Mouse (Mus musculus): ENCODE results near the gene Hist1h3i. TPM values are rescaled to one million over a fixed set of nuclear protein-coding genes. Genes with fewer than 3 reads are reported as not detected.
"Not testable (repeated sequence)": the region's sequence is repeated elsewhere in the genome, so short reads cannot be mapped to it uniquely, and the experiment has no call there.

Gene Hist1h3i
- total RNA-seq (2021) = 10 to 100 TPM; 10.2 to 11.2 TPM
- long read RNA-seq, experiment 1 = 0 reads
- long read RNA-seq, experiment 2 = 0 reads

DNA sequence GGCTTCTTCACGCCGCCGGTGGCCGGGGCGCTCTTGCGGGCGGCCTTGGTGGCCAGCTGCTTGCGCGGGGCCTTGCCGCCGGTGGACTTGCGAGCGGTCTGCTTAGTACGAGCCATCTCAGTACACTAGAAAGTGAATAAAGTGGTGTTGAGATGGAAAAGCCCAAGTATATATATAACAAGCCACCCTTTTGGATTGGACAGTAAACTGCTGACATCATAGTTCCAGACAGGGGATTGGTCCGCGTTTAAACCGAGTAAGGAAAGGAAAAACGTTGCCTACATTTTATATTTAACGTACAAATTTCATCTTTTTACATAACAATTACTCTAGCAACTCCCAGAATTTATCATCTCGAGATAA lies at the start of gene Hist1h3i:
TSS of gene Hist1h3i (minus strand) at position 116 of the 363 bp plus-strand sequence.
- peak; percentile 74 to 75 for DNase-seq

DNA sequence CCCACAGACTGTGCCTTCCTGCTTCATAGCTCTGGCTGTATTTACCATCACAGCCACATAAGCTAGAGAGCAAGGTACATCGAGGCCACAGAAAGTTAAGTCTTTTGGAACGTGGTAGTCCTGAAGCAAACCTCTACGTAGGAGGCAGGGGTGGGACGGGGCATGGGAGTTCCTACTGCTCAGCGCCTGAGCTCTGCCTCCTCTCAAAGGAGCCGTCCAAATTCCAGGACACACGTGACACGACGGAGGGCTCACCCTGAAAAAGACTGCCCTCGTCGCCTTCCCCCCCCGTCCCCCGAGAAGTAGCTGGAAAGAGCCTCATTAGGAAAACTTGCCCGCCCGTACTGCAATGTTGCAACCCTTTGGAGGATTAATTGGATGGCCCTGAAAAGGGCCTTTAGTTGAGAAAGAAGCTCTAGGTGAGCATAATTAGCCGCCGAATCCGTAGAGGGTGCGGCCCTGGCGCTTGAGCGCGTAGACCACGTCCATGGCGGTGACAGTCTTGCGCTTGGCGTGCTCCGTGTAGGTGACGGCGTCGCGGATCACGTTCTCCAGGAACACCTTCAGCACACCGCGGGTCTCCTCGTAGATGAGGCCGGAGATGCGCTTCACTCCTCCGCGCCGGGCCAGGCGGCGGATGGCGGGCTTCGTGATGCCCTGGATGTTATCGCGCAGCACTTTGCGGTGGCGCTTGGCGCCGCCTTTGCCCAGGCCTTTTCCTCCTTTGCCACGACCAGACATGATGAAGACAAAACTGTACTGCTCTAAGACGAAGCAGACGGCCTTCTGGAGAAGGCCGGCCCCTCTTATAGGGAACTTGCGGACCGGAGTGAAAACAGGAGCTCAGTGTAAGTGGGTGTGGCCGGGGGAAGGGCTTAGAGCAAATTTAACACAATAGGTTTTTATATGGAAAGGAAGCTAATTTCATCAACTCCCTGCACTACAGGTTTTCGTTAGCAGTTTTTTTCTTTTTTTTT lies 48.5 kb upstream of the Hist1h3i start, which contains the start of gene Hist1h4n:
TSS of gene Hist1h4n (minus strand) at position 779 of the 977 bp plus-strand sequence.
- DNase-seq = peak; percentile 45 to 47

DNA sequence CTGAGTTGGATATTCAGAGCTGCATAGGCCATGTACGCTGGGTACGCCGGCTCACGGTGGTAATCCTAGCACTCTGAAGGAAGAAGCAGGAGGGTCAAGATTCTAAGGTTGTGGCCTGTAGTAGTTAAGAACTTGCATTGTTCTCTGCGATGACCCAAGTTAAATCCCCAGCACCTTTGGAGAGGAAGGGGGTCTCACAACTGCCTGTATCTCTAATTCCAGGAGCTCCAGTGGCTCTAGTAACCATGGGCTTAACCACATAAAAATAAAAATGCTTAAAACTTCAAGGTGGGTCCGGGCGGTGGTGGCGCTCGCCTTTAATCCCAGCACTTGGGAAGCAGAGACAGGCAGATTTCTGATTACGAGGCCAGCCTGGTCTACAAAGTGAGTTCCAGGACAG lies 47.2 kb upstream of the Hist1h3i start:
- no peak for DNase-seq

DNA sequence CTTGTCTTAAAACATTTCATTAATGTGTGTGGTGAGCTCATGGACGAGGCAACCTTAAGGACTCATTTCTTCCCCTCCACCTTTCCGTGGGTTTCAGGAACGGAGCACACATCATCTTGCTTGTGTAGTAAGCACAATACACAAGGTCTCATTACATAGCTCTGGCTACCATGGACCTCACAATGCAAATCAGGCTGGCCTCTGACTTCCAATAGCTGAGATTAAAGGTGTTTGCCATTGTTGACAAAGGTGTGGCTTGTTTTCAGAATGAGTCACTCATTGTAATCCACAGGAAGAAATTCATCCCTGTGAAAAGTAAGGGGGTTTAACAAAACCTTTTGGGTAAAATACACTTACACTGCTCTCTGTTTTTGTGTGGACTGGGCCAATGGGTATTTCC lies 45.3 kb upstream of the Hist1h3i start:
- DNase-seq = no peak

DNA sequence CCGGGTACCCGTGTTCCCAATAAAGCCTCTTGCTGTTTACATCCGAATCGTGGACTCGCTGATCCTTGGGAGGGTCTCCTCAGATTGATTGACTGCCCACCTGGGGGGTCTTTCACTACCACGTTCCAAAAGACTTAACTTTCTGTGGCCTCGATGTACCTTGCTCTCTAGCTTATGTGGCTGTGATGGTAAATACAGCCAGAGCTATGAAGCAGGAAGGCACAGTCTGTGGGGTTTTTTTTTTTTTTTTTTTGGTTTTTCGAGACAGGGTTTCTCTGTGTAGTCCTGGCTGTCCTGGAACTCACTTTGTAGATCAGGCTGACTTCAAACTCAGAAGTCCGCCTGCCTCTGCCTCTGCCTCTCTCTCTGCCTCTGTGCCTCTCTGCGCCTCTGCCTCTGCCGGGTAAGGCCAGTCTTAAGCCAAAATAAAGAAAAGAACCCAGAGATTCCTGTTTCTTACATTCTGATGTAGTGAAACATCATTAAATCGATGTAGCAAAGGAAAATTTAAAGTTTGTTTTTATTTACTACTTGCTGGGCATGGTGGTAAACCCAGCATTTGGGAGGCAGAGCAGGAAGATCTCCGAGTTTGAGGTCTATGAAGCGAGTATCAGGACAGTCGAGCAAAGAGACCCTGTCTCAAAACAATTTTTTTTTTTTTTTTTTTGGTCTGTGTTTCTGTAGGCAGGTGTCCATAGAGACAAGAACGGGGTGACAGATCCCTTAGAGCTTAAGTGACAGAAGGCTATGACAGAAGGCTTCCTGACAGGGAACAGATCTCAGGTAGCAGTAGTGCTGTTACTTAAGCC lies 37.1 kb upstream of the Hist1h3i start:
- DNase-seq = not testable (repeated sequence)

DNA sequence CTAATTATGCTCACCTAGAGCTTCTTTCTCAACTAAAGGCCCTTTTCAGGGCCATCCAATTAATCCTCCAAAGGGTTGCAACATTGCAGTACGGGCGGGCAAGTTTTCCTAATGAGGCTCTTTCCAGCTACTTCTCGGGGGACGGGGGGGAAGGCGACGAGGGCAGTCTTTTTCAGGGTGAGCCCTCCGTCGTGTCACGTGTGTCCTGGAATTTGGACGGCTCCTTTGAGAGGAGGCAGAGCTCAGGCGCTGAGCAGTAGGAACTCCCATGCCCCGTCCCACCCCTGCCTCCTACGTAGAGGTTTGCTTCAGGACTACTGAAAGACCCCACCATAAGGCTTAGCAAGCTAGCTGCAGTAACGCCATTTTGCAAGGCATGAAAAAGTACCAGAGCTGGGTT lies 28.9 kb upstream of the Hist1h3i start:
- not testable (repeated sequence) for DNase-seq

DNA sequence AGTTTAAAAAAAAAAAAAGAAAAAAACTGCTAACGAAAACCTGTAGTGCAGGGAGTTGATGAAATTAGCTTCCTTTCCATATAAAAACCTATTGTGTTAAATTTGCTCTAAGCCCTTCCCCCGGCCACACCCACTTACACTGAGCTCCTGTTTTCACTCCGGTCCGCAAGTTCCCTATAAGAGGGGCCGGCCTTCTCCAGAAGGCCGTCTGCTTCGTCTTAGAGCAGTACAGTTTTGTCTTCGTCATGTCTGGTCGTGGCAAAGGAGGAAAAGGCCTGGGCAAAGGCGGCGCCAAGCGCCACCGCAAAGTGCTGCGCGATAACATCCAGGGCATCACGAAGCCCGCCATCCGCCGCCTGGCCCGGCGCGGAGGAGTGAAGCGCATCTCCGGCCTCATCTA lies 28.4 kb upstream of the Hist1h3i start, which contains the start of gene Hist1h4m:
TSS of gene Hist1h4m (plus strand) at position 208 of the 400 bp plus-strand sequence.
- peak; percentile 61 to 68 for DNase-seq

DNA sequence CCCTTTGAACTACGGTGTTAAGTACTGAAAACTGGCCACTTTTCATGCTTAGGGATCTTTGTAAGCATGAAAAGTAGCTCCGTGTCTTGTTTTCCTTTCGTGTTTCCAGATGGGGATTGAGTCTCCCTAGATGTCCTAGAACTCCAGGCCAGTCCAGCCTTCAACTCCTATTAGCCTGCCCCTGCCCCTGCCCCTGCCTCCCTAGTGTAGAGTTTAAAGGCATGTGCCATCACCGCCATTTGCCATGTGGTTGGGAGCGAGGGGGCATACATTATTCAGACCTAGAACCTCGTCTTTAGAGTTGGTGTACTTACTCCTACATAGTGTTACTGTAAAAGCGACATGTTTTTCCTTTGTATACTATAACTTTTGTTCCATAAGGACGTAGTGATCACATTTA lies 27.9 kb upstream of the Hist1h3i start:
- DNase-seq = not testable (repeated sequence)

DNA sequence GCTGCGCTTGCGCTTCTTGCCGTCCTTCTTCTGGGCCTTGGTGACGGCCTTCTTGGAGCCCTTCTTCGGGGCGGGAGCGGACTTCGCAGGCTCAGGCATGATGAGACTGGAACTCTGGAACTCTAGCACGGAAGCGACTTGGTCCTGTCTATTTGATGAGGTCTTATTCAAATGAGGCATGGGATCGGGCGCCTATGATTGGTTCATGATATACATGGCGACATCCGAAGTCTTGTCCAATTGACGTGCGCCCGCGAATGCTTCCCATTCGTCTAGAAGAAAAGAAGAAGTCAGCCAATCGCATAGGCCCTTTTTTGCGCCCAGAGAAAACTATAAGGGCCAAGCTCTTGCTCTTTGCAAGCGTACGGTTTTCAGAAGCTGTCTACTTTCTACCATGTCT lies 26.9 kb upstream of the Hist1h3i start, which contains the start of the genes Hist1h2bq and Hist1h2ao:
TSS of gene Hist1h2bq (minus strand) at position 125 of the 400 bp plus-strand sequence.
TSS of gene Hist1h2ao (plus strand) at position 393 of the 400 bp plus-strand sequence.
- DNase-seq = not testable (repeated sequence)

DNA sequence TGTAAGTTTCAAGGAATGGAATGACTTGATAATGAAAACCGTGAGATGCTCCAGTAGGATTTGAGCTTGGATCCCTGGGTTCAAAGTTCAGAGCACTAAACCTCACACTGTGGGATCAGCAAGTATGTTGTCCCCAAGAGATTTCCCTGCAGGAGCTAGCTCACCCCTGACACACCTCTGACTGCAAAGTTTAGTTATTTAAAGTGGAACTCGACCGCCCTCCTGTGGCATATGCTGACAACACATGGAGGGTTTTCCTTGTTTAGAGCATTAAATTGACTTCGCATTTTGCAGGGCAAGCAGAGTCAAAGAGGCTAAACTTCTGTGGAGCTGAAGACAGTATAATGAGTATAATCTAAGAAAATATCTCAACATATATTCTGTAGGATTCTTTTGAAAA lies 19.9 kb upstream of the Hist1h3i start:
- not testable (repeated sequence) for DNase-seq

DNA sequence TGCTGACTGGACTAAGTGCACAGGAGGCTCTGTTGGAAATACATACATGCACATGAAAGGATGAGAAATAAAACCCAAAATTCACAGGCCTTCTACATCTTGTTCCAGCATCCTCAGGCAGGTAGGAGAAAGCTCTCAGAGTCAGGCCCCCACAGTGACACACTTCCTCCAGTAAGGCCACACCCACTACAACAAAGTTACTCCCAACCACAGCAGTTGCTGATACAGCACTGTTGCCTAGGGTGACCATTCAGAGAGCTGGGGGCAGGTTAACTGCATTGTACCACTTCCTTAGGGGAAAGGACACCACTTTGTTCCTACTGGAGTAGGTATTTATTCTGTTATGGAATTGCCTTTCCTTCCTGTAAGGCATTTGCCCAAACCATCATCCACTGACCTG lies 14.0 kb upstream of the Hist1h3i start:
- DNase-seq = not testable (repeated sequence)

DNA sequence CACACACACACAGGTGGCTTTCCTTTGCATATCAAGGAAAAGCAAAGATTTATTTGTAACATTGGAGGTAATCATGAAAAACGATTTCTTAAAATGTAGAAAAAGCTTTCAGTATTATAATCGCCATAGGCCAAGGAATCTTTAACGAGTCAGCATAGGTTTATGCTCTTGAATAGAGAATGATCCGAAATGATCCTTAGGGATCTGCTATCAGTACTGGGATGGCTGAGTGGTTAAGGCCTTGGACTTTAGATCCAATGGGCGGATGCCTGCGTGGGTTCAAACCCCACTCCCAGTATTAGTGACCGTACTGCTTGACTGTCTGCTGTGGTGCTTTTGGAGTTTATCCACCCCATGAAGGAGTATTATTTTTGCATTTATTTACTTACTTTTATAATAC lies 12.4 kb upstream of the Hist1h3i start:
- no peak for DNase-seq

DNA sequence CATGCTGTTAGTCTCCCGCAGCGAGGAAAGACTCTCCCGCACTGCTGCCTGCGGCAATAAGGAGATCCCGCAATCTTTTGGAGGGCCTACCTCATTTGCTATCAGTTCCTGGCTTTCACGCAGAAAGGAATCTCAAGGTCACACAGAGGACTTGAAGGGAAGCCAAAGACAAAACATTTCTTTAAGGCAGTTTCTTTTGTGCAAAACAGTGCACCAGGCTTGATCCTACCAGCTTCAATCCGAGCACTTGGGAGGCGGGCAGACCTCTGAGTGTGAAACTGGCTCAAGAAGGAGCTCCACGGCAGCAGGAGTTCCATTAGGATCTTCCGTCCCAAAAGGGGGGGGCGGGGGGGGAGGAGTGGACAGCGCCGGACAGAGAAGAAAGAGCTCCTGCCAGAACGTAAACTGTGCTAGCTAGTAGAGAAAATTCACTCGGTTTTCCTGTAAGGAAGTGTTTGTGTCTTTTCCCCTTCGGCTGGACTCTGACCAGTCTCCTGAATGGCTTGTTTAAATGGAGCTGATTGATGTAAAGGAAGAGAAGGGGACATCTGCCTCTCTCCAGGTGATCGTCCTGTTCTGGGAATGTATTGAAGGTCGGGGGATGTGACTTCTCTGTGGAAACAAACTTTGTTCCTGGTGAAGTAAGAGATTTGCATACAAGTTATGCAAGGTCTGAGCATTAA lies 7.6 kb upstream of the Hist1h3i start:
- no peak for DNase-seq

DNA sequence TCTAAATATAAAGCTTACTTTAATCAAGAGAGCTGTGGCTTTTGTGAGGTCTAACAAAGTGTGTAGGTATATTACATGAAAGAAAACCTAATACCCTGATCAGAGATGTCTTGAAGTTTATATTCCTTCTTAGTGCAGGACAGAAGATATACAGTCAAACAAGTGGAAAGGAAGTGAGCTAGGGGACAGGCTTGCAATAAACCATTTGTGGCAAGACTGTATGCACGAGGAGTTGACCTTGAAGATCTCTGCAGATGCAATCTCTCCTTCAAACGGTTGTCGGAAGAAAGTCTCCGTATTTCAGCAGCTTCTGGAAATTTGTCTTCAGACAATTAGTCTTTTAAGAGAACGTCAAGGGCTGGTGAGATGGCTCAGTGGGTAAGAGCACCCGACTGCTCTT lies 6.8 kb upstream of the Hist1h3i start:
- DNase-seq = no peak

DNA sequence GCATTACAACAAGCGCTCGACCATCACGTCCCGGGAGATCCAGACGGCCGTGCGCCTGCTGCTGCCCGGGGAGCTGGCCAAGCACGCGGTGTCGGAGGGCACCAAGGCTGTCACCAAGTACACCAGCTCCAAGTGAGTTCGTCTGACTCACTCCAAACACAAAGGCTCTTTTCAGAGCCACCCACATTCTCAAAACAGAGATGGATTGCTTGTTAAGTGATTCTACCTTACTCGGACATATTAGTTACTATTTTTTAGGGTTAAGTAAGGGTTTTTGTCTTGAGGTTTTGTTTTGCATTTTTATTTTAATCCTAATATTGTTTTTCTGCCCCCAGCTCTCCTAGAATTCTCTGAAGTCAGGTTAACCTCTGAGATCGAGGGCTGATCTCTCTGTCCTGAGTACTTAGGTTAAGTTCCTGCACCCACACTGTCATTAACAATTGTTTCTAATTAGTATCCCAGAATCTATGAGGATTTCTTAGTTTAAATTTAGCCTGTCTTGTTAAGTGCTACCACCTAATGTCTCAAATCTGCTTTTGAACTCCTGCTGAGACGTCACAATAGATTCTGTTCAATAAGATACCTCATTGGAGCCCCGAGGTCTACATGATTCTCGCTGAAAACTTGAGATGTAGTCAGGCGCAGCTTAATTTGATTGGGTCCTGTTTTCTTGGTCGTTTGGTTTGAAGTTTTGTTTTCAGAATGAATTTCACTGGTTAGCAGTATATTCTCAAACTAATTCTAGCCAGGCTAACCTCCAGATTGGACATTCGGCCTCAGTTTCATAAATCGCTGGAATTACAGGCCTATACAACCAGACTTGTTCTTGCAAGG lies 4.8 kb upstream of the Hist1h3i start:
- DNase-seq = no peak

DNA sequence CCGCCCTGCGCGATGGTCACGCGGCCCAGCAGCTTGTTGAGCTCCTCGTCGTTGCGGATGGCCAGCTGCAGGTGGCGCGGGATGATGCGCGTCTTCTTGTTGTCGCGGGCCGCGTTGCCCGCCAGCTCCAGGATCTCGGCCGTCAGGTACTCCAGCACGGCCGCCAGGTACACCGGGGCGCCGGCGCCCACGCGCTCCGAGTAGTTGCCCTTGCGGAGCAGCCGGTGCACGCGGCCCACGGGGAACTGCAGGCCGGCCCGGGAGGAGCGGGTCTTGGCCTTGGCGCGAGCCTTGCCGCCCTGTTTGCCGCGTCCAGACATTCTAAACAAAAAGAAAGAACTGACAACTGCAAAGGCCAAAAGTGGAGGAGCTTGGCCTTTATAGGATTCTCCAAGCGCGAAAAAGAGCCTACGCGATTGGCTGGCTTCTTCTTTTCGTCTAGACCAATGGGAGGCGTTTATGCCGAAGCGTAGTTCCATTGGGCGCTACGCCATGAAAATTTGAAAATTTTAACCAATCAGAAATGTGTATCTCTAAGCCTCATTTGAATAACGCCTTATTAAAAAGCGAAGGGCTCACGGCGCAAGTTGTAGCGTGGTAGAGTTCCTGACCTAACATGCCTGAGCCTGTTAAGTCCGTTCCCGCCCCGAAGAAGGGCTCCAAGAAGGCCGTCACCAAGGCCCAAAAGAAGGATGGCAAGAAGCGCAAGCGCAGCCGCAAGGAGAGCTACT lies 3.9 kb upstream of the Hist1h3i start, which contains the start of the genes Hist1h2an and Hist1h2bp:
TSS of gene Hist1h2an (minus strand) at position 320 of the 731 bp plus-strand sequence.
TSS of gene Hist1h2bp (plus strand) at position 563 of the 731 bp plus-strand sequence.
- peak; percentile 92 to 93 for DNase-seq

DNA sequence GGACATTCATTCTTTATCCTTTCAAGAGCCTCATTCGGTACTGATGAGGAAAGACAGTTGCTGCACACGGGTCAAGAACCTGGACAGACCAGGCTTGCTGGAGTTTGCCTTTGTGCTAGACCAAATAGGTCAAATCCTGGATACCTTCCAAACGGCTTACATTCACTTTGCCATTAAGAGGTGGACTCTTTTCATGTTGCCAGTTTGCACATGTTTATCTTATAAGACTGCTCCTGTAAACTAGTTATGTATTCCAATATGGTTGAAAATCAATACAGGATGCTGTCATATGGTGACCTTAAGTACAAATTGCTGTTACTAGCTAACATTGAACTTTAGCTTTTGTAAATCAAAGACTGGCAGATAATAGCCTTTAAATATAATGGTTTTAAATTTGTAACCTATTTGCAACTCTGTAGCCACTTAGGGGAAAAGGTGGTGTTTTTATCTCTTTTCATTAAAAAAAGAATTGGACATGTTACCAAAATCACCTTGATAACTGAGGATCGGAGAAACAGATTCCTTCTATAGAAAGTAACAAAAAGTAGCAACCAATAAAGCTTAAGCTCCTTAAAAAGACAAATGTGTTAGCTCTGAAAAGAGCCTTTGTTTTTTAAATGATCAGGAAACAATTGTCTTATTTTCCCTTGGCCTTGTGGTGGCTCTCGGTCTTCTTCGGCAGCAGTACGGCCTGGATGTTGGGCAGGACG lies 3.2 kb upstream of the Hist1h3i start:
- DNase-seq = no peak

DNA sequence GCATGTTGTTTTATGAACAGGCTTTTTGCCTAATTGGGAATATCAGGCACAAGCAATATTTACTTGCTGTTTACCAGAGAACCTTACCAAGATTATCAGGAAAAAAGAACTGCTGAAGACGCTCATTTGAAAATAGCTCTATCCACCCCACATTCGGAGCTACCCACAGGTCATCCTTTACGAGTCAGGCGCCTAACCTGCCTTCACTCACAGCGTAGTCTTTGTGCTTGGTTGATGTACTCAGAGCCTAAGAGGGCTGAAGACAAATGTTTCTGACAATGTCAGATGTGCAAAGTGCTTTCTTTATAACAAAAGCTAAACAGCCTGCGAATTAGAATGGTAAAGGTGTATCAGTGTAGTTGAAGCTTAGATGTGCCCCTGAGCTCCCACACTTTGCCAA lies 1.1 kb upstream of the Hist1h3i start:
- no peak for DNase-seq

DNA sequence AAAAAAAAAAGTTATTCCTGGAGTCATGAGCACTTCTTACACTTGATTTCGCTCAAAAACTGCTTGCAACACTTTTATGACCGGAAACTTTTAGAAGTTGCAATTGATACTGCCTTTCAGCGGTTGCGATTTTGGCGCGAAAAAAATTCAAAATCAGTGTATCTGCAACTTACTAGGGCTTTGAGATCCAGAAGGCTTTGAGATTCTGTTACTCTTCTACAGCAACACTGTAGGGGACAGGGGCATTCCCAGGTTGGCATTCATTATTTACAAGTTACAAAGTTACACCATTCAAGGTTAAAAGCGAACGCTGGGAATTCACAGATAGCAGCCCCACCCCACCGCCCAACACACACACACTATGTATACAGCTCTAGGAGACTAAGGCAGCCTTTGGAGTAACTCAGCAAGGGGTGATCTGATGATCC lies 578 bp upstream of the Hist1h3i start:
- peak in 1 of 2 experiments; percentile 44 for DNase-seq
